Mouse (Mus musculus) bone marrow, adult 2 months (tissue): ENCODE measurements at regions not wholly inside any gene's neighbourhood (a gene's known extent, or its start where the extent isn't known, plus 50 kb on each side); places are given as distances from the start of the nearest gene placed in this dataset.

ENCODE experiments used
- H3K27ac ChIP-seq: fragments of 200-500 bp; 2 replicates; pipeline ENCODE4 v1.5.1; 2012; ENCODE audit warnings: low read depth, mild to moderate bottlenecking, control low read depth, inconsistent platforms, low read length; ENCODE audit not compliant: control insufficient read depth, poor library complexity, insufficient read depth
- H3K4me1 ChIP-seq: fragments of 200-500 bp; 2 replicates; pipeline ENCODE4 v1.6.1; 2011; ENCODE audit warnings: low read length; ENCODE audit not compliant: control insufficient read depth, insufficient read depth
- H3K4me3 ChIP-seq: fragments of 200-500 bp; replicated peaks from 2 replicates; pipeline ENCODE3; 2011; ENCODE audit warnings: mild to moderate bottlenecking, low read depth, low read length, control low read depth; ENCODE audit not compliant: control insufficient read depth
- CTCF ChIP-seq: fragments of 200-500 bp; IDR thresholded peaks from 2 replicates; pipeline ENCODE4 v1.5.1; 2011; ENCODE audit warnings: low read length, control low read depth; ENCODE audit not compliant: control insufficient read depth, insufficient read depth
- POLR2A ChIP-seq: fragments of 200-500 bp; IDR thresholded peaks from 2 replicates; pipeline ENCODE4 v1.6.1; 2011; ENCODE audit warnings: low read depth, mild to moderate bottlenecking, control low read depth, low read length, borderline replicate concordance; ENCODE audit not compliant: control insufficient read depth
- WGBS: fragments of 180-500 bp; shearing (Covaris S2); methylation state at CpG from one replicate; pipeline ENCODE4 v1.1.7; 2018; 5-methylcytosine and 5-hydroxymethylcytosine counted together

DNA sequence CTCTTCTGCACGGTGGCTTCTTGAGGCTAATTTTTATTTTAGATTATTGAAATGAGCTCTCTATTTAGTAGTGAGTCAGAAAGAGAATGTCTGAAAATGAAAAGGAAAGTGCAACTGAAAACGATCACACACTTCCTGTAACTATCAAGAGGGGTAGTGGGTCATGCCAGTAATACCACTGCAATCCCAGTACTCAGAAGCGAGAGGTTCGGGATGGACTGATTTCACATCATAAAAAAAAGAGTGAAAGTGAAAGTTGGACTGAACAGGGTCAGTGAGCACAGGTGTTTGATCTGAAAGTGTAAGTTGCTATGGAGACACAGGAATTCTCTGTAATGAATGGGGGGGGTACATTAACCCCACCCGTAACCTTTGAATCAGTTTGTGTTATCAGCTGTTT, 52.9 kb upstream of the Tnfaip3 start:
- Histone ChIP-seq H3K4me3 (no peak overlapping the region), H3K27ac (no peak overlapping the region), H3K4me1 (peaks cover 2% of the 10 kb centered on the region)
- 15% methylated on average over 5 of the region's 5 CpGs for WGBS
- TF ChIP-seq CTCF (no peak), POLR2A (no peak)

DNA sequence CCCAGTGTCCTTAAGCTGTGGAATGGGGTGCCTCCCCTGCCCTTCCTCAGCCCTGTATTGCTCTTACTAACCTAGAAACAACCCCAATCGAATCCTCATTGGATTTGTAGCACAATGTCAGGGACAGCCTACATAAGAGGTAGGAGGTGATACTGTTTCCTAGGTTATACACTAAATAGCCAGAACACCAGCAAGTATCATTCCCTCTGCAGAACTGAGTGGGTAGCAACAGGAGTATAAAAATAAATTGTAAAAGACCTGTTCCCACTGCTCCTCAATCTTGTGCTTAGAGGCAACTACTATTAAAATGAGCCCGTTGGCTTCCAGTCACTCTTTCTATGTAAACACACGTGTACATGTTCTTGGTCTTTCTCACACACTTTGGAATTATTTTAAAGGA, 52.2 kb upstream of the Tnfaip3 start:
- no peak for TF ChIP-seq POLR2A
- TF ChIP-seq CTCF, result no peak
- 82% methylated on average over 3 of the region's 3 CpGs for WGBS
- Histone ChIP-seq H3K4me3 (no peak overlapping the region), H3K27ac (no peak overlapping the region), H3K4me1 (peaks cover 4% of the 10 kb centered on the region)

DNA sequence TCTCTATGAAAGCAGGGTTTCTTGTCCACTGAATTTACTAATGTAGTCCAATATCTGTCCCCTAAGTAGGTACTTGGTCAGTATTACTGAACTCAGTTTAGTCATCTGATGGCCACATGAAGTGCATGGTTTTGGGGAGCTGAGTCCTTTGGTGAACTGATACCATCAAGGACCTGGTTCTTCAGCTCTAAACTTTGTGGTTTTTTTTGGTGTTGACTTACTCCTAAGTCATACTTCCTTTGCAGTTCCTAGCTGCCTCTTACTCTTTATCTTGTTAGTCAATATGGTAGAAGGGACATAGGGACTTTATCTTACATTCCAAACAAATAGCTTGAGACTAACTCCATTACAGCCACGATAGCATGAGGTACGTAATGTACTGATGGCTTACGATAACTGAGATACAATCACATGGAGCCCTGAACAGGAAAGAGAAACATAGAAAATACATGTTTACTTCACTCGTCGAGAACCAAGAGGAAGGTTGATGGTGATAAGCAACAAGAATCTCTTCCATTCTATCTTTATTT, 51.4 kb upstream of the Tnfaip3 start:
- WGBS, result 48% methylated on average over 5 of the region's 5 CpGs
- no peak overlapping the region for H3K27ac ChIP-seq
- no peak for TF ChIP-seq POLR2A
- no peak for TF ChIP-seq CTCF
- H3K4me1 ChIP-seq, result peaks cover 7% of the 10 kb centered on the region
- H3K4me3 ChIP-seq, result no peak overlapping the region
